Mouse (Mus musculus): ENCODE results near the gene Grk2. TPM values are rescaled to one million over a fixed set of nuclear protein-coding genes. Genes with fewer than 3 reads are reported as not detected.
A peak's percentile ranks its signal among the peaks of the same experiment; 100 is the strongest.
"Not testable (repeated sequence)": the region's sequence is repeated elsewhere in the genome, so short reads cannot be mapped to it uniquely, and the experiment has no call there.

Grk2 gene
- polyA plus RNA-seq, 1 experiment from 2014 or later: 15.0 TPM

GRCm38 (mm10) chr19:4261038-4261698 lies 44.9 kb downstream of the Grk2 start:
- DNase-seq (ENCODE audit: extremely low spot score, low spot score): no peak
- H3K9me3 ChIP-seq: no peaks in the 10 kb centered on the region
- H3K27ac ChIP-seq: no peak overlapping the region
- H3K4me1 ChIP-seq: peaks cover 35% of the 10 kb centered on the region
- 60% methylated on average over 8 of the region's 8 CpGs for WGBS
- H3K27me3 ChIP-seq (ENCODE audit: poor library complexity, severe bottlenecking): peaks cover 14% of the 10 kb centered on the region
- H3K36me3 ChIP-seq (replicated peaks): no peaks in the 10 kb centered on the region
- H3K4me3 ChIP-seq: no peak overlapping the region

- no peaks in the 10 kb centered on the region for H3K36me3 ChIP-seq (replicated peaks)
- peak overlapping the region; percentile 80 for H3K27ac ChIP-seq
- DNase-seq (ENCODE audit: extremely low spot score, low spot score): no peak
- H3K4me1 ChIP-seq: peaks cover 31% of the 10 kb centered on the region
- H3K9me3 ChIP-seq: no peaks in the 10 kb centered on the region
- peaks cover 9% of the 10 kb centered on the region for H3K27me3 ChIP-seq (ENCODE audit: poor library complexity, severe bottlenecking)
- WGBS: 20% methylated on average over 12 of the region's 12 CpGs
- peak overlapping the region; percentile 68 for H3K4me3 ChIP-seq
Observed at GRCm38 (mm10) chr19:4257897-4258252, 48.1 kb downstream of the Grk2 start.

- Histone ChIP-seq H3K4me3 (peak overlapping the region; percentile 68), H3K36me3 (replicated peaks) (no peaks in the 10 kb centered on the region), H3K9me3 (no peaks in the 10 kb centered on the region), H3K27me3 (ENCODE audit: poor library complexity, severe bottlenecking) (peaks cover 9% of the 10 kb centered on the region), H3K4me1 (peaks cover 28% of the 10 kb centered on the region), H3K27ac (peak overlapping the region; percentile 80)
- peak; percentile 91 for DNase-seq (ENCODE audit: extremely low spot score, low spot score)
- under 1% methylated on average over 41 of the region's 41 CpGs for WGBS
Observed at GRCm38 (mm10) chr19:4257216-4257896, 48.7 kb downstream of the Grk2 start.

- Histone ChIP-seq H3K4me3 (no peak overlapping the region), H3K27me3 (ENCODE audit: poor library complexity, severe bottlenecking) (peaks cover 9% of the 10 kb centered on the region), H3K36me3 (replicated peaks) (no peaks in the 10 kb centered on the region), H3K9me3 (no peaks in the 10 kb centered on the region), H3K27ac (no peak overlapping the region), H3K4me1 (peaks cover 21% of the 10 kb centered on the region)
- DNase-seq (ENCODE audit: extremely low spot score, low spot score): no peak
- 70% methylated on average over 11 of the region's 11 CpGs for WGBS
Observed at GRCm38 (mm10) chr19:4255583-4256162, 50.3 kb downstream of the Grk2 start.

- Histone ChIP-seq H3K27me3 (ENCODE audit: poor library complexity, severe bottlenecking) (peaks cover 9% of the 10 kb centered on the region), H3K36me3 (replicated peaks) (no peaks in the 10 kb centered on the region), H3K4me3 (no peak overlapping the region), H3K4me1 (peaks cover 14% of the 10 kb centered on the region), H3K27ac (no peak overlapping the region), H3K9me3 (no peaks in the 10 kb centered on the region)
- DNase-seq (ENCODE audit: extremely low spot score, low spot score): no peak
- 92% methylated on average over 7 of the region's 7 CpGs for WGBS
Observed at GRCm38 (mm10) chr19:4254230-4254629, 51.8 kb downstream of the Grk2 start.

- H3K27me3 ChIP-seq (ENCODE audit: poor library complexity, severe bottlenecking); H3K27ac ChIP-seq; H3K9me3 ChIP-seq; H3K4me3 ChIP-seq; H3K36me3 ChIP-seq (replicated peaks); DNase-seq (ENCODE audit: extremely low spot score, low spot score); H3K4me1 ChIP-seq: not testable (repeated sequence)
- 89% methylated on average over 1 of the region's 1 CpGs for WGBS
Observed at GRCm38 (mm10) chr19:4248683-4249082, 57.3 kb downstream of the Grk2 start.

GRCm38 (mm10) chr19:4247010-4247409 lies 59.0 kb downstream of the Grk2 start:
- Histone ChIP-seq H3K36me3 (replicated peaks) (no peaks in the 10 kb centered on the region), H3K9me3 (no peaks in the 10 kb centered on the region), H3K27me3 (ENCODE audit: poor library complexity, severe bottlenecking) (no peaks in the 10 kb centered on the region), H3K27ac (no peak overlapping the region), H3K4me1 (no peaks in the 10 kb centered on the region), H3K4me3 (no peak overlapping the region)
- WGBS: 61% methylated on average over 1 of the region's 1 CpGs
- DNase-seq (ENCODE audit: extremely low spot score, low spot score): no peak

- Histone ChIP-seq H3K4me1 (peaks cover 4% of the 10 kb centered on the region; the same call in 1 of the 2 replicates), H3K27me3 (ENCODE audit: poor library complexity, severe bottlenecking) (no peaks in the 10 kb centered on the region), H3K9me3 (no peaks in the 10 kb centered on the region), H3K27ac (no peak overlapping the region), H3K4me3 (no peak overlapping the region), H3K36me3 (replicated peaks) (no peaks in the 10 kb centered on the region)
- no peak for DNase-seq (ENCODE audit: extremely low spot score, low spot score)
- 89% methylated on average over 6 of the region's 6 CpGs for WGBS
Observed at GRCm38 (mm10) chr19:4244775-4245174, 61.2 kb downstream of the Grk2 start.

GRCm38 (mm10) chr19:4242416-4242815 lies 63.6 kb downstream of the Grk2 start:
- Histone ChIP-seq H3K27me3 (ENCODE audit: poor library complexity, severe bottlenecking) (no peaks in the 10 kb centered on the region), H3K9me3 (no peaks in the 10 kb centered on the region), H3K36me3 (replicated peaks) (no peaks in the 10 kb centered on the region), H3K4me1 (peaks cover 4% of the 10 kb centered on the region; the same call in 1 of the 2 replicates), H3K4me3 (no peak overlapping the region), H3K27ac (no peak overlapping the region)
- DNase-seq (ENCODE audit: extremely low spot score, low spot score): no peak
- WGBS: 66% methylated on average over 3 of the region's 3 CpGs

GRCm38 (mm10) chr19:4240247-4240668 lies 65.8 kb downstream of the Grk2 start:
- no peaks in the 10 kb centered on the region for H3K36me3 ChIP-seq (replicated peaks)
- 75% methylated on average over 8 of the region's 8 CpGs for WGBS
- no peaks in the 10 kb centered on the region for H3K27me3 ChIP-seq (ENCODE audit: poor library complexity, severe bottlenecking)
- no peak overlapping the region for H3K27ac ChIP-seq
- no peaks in the 10 kb centered on the region for H3K9me3 ChIP-seq
- peaks cover 9% of the 10 kb centered on the region; the same call in 1 of the 2 replicates for H3K4me1 ChIP-seq
- no peak for DNase-seq (ENCODE audit: extremely low spot score, low spot score)
- no peak overlapping the region for H3K4me3 ChIP-seq

Small RNA genes within 50 kb of the gene (microRNA-seq; reads per million reads assigned to microRNA genes)
- gene Mir6985: not detected

Other genes with a start within 250 kb of the Grk2 start
- not detected in 2 replicates for gene Gstp3, start 246.7 kb downstream of the Grk2 start, polyA plus RNA-seq (2016; fragmentation: Nextera tagmentation; extraction: Ambion mirVana)
- not detected in 2 replicates for gene Cabp2, start 224.6 kb downstream of the Grk2 start, polyA plus RNA-seq (2016; fragmentation: Nextera tagmentation; extraction: Ambion mirVana)
- gene Cdk2ap2, start 209.0 kb downstream of the Grk2 start, polyA plus RNA-seq (2016; fragmentation: Nextera tagmentation; extraction: Ambion mirVana): 85.8 and 86.6 TPM in 2 replicates
- gene Pitpnm1, start 206.2 kb downstream of the Grk2 start, polyA plus RNA-seq (2016; fragmentation: Nextera tagmentation; extraction: Ambion mirVana): 12.1 and 15.8 TPM in 2 replicates
- 55.2 and 56.5 TPM in 2 replicates for gene Aip, start 180.4 kb downstream of the Grk2 start, polyA plus RNA-seq (2016; fragmentation: Nextera tagmentation; extraction: Ambion mirVana)
- gene Gpr152, start 166.4 kb downstream of the Grk2 start, polyA plus RNA-seq (2016; fragmentation: Nextera tagmentation; extraction: Ambion mirVana): not detected in 2 replicates
- not detected in 2 replicates for gene Cabp4, start 162.2 kb downstream of the Grk2 start, polyA plus RNA-seq (2016; fragmentation: Nextera tagmentation; extraction: Ambion mirVana)
- gene Coro1b, start 157.6 kb downstream of the Grk2 start, polyA plus RNA-seq (2016; fragmentation: Nextera tagmentation; extraction: Ambion mirVana): 128 and 130 TPM in 2 replicates
- 0.71 TPM in 1 of 2 replicates, not detected in the other for gene Ptprcap, start 152.6 kb downstream of the Grk2 start, polyA plus RNA-seq (2016; fragmentation: Nextera tagmentation; extraction: Ambion mirVana)
- 59.7 TPM in 2 replicates for gene Rps6kb2, start 142.9 kb downstream of the Grk2 start, polyA plus RNA-seq (2016; fragmentation: Nextera tagmentation; extraction: Ambion mirVana)
- 2.5 TPM in 2 replicates for gene Carns1, start 130.7 kb downstream of the Grk2 start, polyA plus RNA-seq (2016; fragmentation: Nextera tagmentation; extraction: Ambion mirVana)
- 0.43 and 0.47 TPM in 2 replicates for gene Tbc1d10c, start 114.9 kb downstream of the Grk2 start, polyA plus RNA-seq (2016; fragmentation: Nextera tagmentation; extraction: Ambion mirVana)
- gene Ppp1ca, start 114.2 kb downstream of the Grk2 start, polyA plus RNA-seq (2016; fragmentation: Nextera tagmentation; extraction: Ambion mirVana): 998 and 1,002 TPM in 2 replicates
- 57.4 and 67.1 TPM in 2 replicates for gene Rad9a, start 104.6 kb downstream of the Grk2 start, polyA plus RNA-seq (2016; fragmentation: Nextera tagmentation; extraction: Ambion mirVana)
- 0.86 and 1.1 TPM in 2 replicates for gene Clcf1, start 92.0 kb downstream of the Grk2 start, polyA plus RNA-seq (2016; fragmentation: Nextera tagmentation; extraction: Ambion mirVana)
- not detected in 2 replicates for gene AC109138.7, start 91.9 kb downstream of the Grk2 start, polyA plus RNA-seq (2016; fragmentation: Nextera tagmentation; extraction: Ambion mirVana)
- gene Pold4, start 74.3 kb downstream of the Grk2 start, polyA plus RNA-seq (2016; fragmentation: Nextera tagmentation; extraction: Ambion mirVana): 10.4 and 10.6 TPM in 2 replicates
- gene Ssh3, start 37.0 kb downstream of the Grk2 start, polyA plus RNA-seq (2016; fragmentation: Nextera tagmentation; extraction: Ambion mirVana): 3.1 and 3.6 TPM in 2 replicates
- gene Ankrd13d, start 23.1 kb downstream of the Grk2 start, polyA plus RNA-seq (2016; fragmentation: Nextera tagmentation; extraction: Ambion mirVana): 7.9 and 9.2 TPM in 2 replicates
- 55.2 and 57.2 TPM in 2 replicates for gene Kdm2a, start 92.1 kb upstream of the Grk2 start, polyA plus RNA-seq (2016; fragmentation: Nextera tagmentation; extraction: Ambion mirVana)
- 20.8 and 23.2 TPM in 2 replicates for gene Rhod, start 133.2 kb upstream of the Grk2 start, polyA plus RNA-seq (2016; fragmentation: Nextera tagmentation; extraction: Ambion mirVana)
- gene Syt12, start 171.2 kb upstream of the Grk2 start, polyA plus RNA-seq (2016; fragmentation: Nextera tagmentation; extraction: Ambion mirVana): 2.5 and 3.0 TPM in 2 replicates
- not detected in 2 replicates for gene 2010003K11Rik, start 192.4 kb upstream of the Grk2 start, polyA plus RNA-seq (2016; fragmentation: Nextera tagmentation; extraction: Ambion mirVana)
- gene Pcx, start 204.2 kb upstream of the Grk2 start, polyA plus RNA-seq (2016; fragmentation: Nextera tagmentation; extraction: Ambion mirVana): 17.0 and 18.5 TPM in 2 replicates

Measured in forebrain, embryonic 10.5 days (tissue).